Mouse (Mus musculus): ENCODE results near the gene Wfdc15a. TPM values are rescaled to one million over a fixed set of nuclear protein-coding genes. Genes with fewer than 3 reads are reported as not detected.
"Not testable (repeated sequence)": the region's sequence is repeated elsewhere in the genome, so short reads cannot be mapped to it uniquely, and the experiment has no call there.

Wfdc15a gene
- polyA plus RNA-seq, 1 experiment from 2014 or later: 0.29 TPM

DNA sequence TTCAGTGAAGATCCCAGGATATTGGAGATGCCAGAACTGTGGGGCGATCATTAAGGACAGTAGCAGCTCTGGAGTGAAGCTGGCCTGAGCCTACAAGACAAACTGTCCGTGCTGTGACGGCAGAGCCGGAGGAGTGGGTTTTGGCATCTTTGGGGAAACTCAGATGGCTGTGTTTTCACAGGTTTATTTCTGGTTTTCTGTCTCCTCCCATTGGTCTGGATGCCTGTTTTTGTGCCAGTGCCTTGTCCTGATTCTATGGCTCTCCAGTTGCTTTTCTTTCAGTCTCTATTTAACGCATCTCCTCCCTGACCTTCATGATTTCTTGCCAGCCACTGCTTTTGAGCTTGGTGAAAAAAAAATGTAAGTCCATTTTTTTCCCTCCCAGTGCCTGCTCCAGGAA is 12.8 kb upstream of the Wfdc15a start:
- ATAC-seq (ENCODE audit: low FRiP score, low TSS enrichment) (no peak), DNase-seq (ENCODE audit: low spot score) (no peak)
- Histone ChIP-seq H3K4me2 (replicated peaks; ENCODE audit: low read depth) (no peak overlapping the region), H3K4me3 (ENCODE audit: low read depth, low read length) (no peak overlapping the region), H3K9me3 (ENCODE audit: control insufficient read depth, low read length) (no peaks in the 10 kb centered on the region), H3K36me3 (ENCODE audit: control insufficient read depth, insufficient read depth, low read length) (no peaks in the 10 kb centered on the region), H3K27me3 (ENCODE audit: control insufficient read depth, insufficient read depth, low read length) (no peaks in the 10 kb centered on the region), H3K27ac (replicated peaks) (no peak overlapping the region), H3K9ac (ENCODE audit: low read length) (no peak overlapping the region), H3K4me1 (replicated peaks; ENCODE audit: control insufficient read depth, insufficient read depth) (no peaks in the 10 kb centered on the region)
- TF ChIP-seq EP300 (optimal IDR thresholded peaks at IDR 0.05): no peak
- TF ChIP-seq CTCF (IDR thresholded peaks at IDR 0.05; ENCODE audit: low read depth): no peak
- 80% methylated on average over 5 of the region's 5 CpGs for WGBS

DNA sequence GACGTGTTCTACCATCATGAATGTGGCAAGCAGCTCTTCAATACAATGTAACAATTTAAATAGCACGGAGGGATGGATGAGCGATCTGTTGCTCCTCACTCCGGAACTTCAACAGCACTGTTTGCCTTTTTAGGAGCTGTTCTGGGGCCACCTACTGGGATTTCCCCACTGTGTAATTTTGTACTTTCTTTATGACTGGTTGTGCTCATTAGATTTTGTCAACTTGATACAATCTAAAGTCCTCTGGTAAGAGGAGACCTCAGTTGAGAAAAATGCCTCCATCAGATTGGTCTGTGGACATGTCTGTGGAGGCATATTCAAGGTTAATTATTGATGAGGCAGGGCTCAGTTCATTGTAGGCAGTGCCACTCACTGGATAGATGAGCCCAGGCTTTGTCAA is 11.0 kb upstream of the Wfdc15a start:
- no peaks in the 10 kb centered on the region for H3K27me3 ChIP-seq (ENCODE audit: control insufficient read depth, insufficient read depth, low read length)
- no peak overlapping the region for H3K27ac ChIP-seq (replicated peaks)
- ATAC-seq (ENCODE audit: low FRiP score, low TSS enrichment): no peak
- WGBS: 81% methylated on average over 4 of the region's 4 CpGs
- no peaks in the 10 kb centered on the region for H3K36me3 ChIP-seq (ENCODE audit: control insufficient read depth, insufficient read depth, low read length)
- H3K9me3 ChIP-seq (ENCODE audit: control insufficient read depth, low read length): no peaks in the 10 kb centered on the region
- no peaks in the 10 kb centered on the region for H3K4me1 ChIP-seq (replicated peaks; ENCODE audit: control insufficient read depth, insufficient read depth)
- TF ChIP-seq CTCF (IDR thresholded peaks at IDR 0.05; ENCODE audit: low read depth) (no peak), EP300 (optimal IDR thresholded peaks at IDR 0.05) (no peak)
- no peak overlapping the region for H3K4me2 ChIP-seq (replicated peaks; ENCODE audit: low read depth)
- no peak for DNase-seq (ENCODE audit: low spot score)
- no peak overlapping the region for H3K9ac ChIP-seq (ENCODE audit: low read length)
- H3K4me3 ChIP-seq (ENCODE audit: low read depth, low read length): no peak overlapping the region

DNA sequence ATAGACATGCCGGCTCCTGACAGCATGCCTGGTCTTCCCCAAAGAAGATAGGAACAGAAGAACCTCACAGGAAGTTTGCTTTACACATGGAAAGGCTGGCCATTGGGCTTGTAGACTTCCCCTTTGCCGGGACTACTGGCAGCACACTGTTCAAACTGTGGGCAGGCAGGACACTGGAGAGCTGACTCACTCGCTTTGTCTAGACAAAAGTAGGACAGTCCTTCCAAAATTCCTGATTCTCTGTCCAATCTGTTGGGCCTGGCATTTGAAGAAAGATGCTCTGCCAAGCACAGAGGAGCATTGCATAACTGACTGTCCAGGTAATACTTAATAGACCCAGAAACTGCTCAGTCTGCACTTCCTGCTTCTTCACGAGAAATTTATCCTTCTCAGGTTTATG is 6.7 kb upstream of the Wfdc15a start:
- Histone ChIP-seq H3K4me3 (ENCODE audit: low read depth, low read length) (no peak overlapping the region), H3K4me1 (replicated peaks; ENCODE audit: control insufficient read depth, insufficient read depth) (no peaks in the 10 kb centered on the region), H3K27ac (replicated peaks) (no peak overlapping the region), H3K4me2 (replicated peaks; ENCODE audit: low read depth) (no peak overlapping the region), H3K36me3 (ENCODE audit: control insufficient read depth, insufficient read depth, low read length) (no peaks in the 10 kb centered on the region), H3K9me3 (ENCODE audit: control insufficient read depth, low read length) (no peaks in the 10 kb centered on the region), H3K27me3 (ENCODE audit: control insufficient read depth, insufficient read depth, low read length) (no peaks in the 10 kb centered on the region), H3K9ac (ENCODE audit: low read length) (no peak overlapping the region)
- WGBS: 62% methylated on average over 4 of the region's 4 CpGs
- TF ChIP-seq CTCF (IDR thresholded peaks at IDR 0.05; ENCODE audit: low read depth) (no peak), EP300 (optimal IDR thresholded peaks at IDR 0.05) (no peak)
- DNase-seq (ENCODE audit: low spot score) (no peak), ATAC-seq (ENCODE audit: low FRiP score, low TSS enrichment) (no peak)

DNA sequence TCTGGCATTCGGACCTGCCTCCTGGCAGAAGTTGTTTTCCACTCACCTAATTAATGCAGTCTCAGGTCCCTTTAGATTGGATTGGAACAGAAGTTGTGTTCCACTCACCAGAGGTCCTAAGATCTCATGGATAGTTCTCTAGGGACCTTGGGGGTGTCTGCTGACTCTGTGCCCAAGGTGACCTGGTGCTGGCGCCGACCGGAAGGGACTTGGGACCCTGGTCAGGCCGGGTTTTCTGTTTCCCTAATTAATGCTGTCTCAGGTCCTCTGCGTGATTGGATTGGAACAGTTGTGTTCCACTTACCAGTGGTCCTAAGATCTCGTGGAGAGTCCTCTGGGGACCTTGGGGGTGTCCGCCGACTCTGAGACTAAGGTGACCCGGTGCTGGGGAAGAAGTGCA is 6.1 kb upstream of the Wfdc15a start:
- not testable (repeated sequence) for H3K9me3 ChIP-seq (ENCODE audit: control insufficient read depth, low read length); H3K4me1 ChIP-seq (replicated peaks; ENCODE audit: control insufficient read depth, insufficient read depth); H3K4me3 ChIP-seq (ENCODE audit: low read depth, low read length); H3K27ac ChIP-seq (replicated peaks); H3K4me2 ChIP-seq (replicated peaks; ENCODE audit: low read depth); H3K36me3 ChIP-seq (ENCODE audit: control insufficient read depth, insufficient read depth, low read length); H3K9ac ChIP-seq (ENCODE audit: low read length); ATAC-seq (ENCODE audit: low FRiP score, low TSS enrichment); DNase-seq (ENCODE audit: low spot score); H3K27me3 ChIP-seq (ENCODE audit: control insufficient read depth, insufficient read depth, low read length)
- 94% methylated on average over 10 of the region's 10 CpGs for WGBS

DNA sequence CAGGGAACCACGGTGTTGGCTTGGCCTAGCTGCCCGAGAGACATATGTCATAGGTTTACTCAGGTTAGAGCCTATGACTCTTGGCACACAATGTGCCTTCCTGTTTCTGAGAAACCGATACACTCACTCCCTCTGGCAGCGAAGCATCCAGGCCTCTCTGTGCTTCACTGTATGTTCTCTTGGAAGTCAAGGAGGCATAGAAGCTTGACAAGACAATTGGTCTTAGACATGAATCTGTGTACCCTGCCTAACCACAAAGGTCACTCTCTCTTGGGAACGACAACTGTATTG is 3.3 kb downstream of the Wfdc15a start:
- 71% methylated on average over 5 of the region's 5 CpGs for WGBS
- TF ChIP-seq EP300 (optimal IDR thresholded peaks at IDR 0.05): no peak
- no peak for TF ChIP-seq CTCF (IDR thresholded peaks at IDR 0.05; ENCODE audit: low read depth)
- DNase-seq (ENCODE audit: low spot score) (no peak), ATAC-seq (ENCODE audit: low FRiP score, low TSS enrichment) (peak; percentile 88)
- Histone ChIP-seq H3K27ac (replicated peaks) (no peak overlapping the region), H3K9ac (ENCODE audit: low read length) (no peak overlapping the region), H3K4me1 (replicated peaks; ENCODE audit: control insufficient read depth, insufficient read depth) (no peaks in the 10 kb centered on the region), H3K9me3 (ENCODE audit: control insufficient read depth, low read length) (no peaks in the 10 kb centered on the region), H3K27me3 (ENCODE audit: control insufficient read depth, insufficient read depth, low read length) (no peaks in the 10 kb centered on the region), H3K4me2 (replicated peaks; ENCODE audit: low read depth) (no peak overlapping the region), H3K4me3 (ENCODE audit: low read depth, low read length) (no peak overlapping the region), H3K36me3 (ENCODE audit: control insufficient read depth, insufficient read depth, low read length) (no peaks in the 10 kb centered on the region)

DNA sequence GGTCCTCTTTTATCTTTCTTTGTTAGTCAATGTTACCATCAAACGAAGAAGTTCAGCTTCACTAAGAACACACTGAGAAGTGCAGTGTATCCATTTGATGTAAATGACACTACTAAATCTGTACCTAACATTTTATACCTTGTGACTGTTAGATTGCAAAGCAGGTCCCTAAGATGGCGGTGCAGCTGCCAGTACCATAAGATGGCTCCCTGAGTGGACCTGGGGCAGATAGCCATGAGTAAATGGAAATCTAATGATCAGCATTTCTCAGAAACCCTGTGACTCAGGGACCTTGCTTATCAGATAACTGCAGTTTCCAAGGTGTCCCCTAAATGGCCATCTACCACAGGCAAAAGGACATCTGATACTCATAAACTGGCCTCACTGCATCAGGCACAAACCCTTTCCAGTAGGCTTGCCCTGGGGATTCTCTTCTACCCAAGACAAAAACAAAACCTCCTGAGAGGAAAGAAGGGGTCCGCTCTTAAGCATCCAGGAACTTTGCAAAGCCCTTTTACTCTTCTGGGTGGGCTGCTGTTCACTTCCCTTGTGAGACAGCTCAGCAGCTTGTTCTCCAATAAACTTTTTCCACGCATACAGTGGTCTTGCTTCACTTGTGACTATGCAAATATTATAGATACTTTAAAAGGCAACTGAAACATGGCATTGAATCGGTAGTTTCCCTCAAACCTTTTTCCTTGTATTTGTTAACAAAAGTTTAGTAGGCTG is 3.8 kb downstream of the Wfdc15a start:
- no peaks in the 10 kb centered on the region for H3K36me3 ChIP-seq (ENCODE audit: control insufficient read depth, insufficient read depth, low read length)
- DNase-seq (ENCODE audit: low spot score): no peak

More for the DNA sequence above, 3.8 kb downstream of the Wfdc15a start:
- 84% methylated on average over 5 of the region's 5 CpGs for WGBS
- no peak overlapping the region for H3K4me3 ChIP-seq (ENCODE audit: low read depth, low read length)
- no peaks in the 10 kb centered on the region for H3K4me1 ChIP-seq (replicated peaks; ENCODE audit: control insufficient read depth, insufficient read depth)
- H3K9me3 ChIP-seq (ENCODE audit: control insufficient read depth, low read length): no peaks in the 10 kb centered on the region
- no peak for ATAC-seq (ENCODE audit: low FRiP score, low TSS enrichment)
- TF ChIP-seq EP300 (optimal IDR thresholded peaks at IDR 0.05) (no peak), CTCF (IDR thresholded peaks at IDR 0.05; ENCODE audit: low read depth) (no peak)
- H3K4me2 ChIP-seq (replicated peaks; ENCODE audit: low read depth): no peak overlapping the region
- no peak overlapping the region for H3K9ac ChIP-seq (ENCODE audit: low read length)
- H3K27me3 ChIP-seq (ENCODE audit: control insufficient read depth, insufficient read depth, low read length): no peaks in the 10 kb centered on the region
- H3K27ac ChIP-seq (replicated peaks): no peak overlapping the region

Data from stomach, postnatal 0 days (tissue).